Mouse (Mus musculus): ENCODE results near the gene Zfp970. TPM values are rescaled to one million over a fixed set of nuclear protein-coding genes. Genes with fewer than 3 reads are reported as not detected.

The Zfp970 gene
- total RNA-seq, 1 experiment from 2014 or later: 12.7 TPM

Other genes with a start within 250 kb of the Zfp970 start
- 0.41 TPM in 1 of 2 replicates, not detected in the other for gene Gm14409, start 197.7 kb upstream of the Zfp970 start, total RNA-seq (2017)
- gene Gm14412, start 140.4 kb upstream of the Zfp970 start, total RNA-seq (2017): 4.3 TPM in 1 of 2 replicates, not detected in the other
- gene Gm14418, start 66.4 kb upstream of the Zfp970 start, total RNA-seq (2017): not detected in 2 replicates
- 0.96 and 3.5 TPM in 2 replicates for gene Gm14403, start 33.5 kb downstream of the Zfp970 start, total RNA-seq (2017)
- gene Gm14406, start 113.5 kb downstream of the Zfp970 start, total RNA-seq (2017): not detected in 2 replicates

All from common myeloid progenitor, adult 5-6 weeks (primary cell).